Mouse (Mus musculus) forebrain, embryonic 13.5 days (tissue): Measurements from ENCODE around the gene Dock6. TPM values are rescaled to one million over a fixed set of nuclear protein-coding genes. Genes with fewer than 3 reads are reported as not detected.
A peak's percentile ranks its signal among the peaks of the same experiment; 100 is the strongest.

Source experiments
- ATAC-seq: fragments of 200-750 bp; cut with Nextera tagmentation; 2 replicates; pipeline ENCODE4 v1.8.0; 2017
- H3K27ac ChIP-seq: fragments of 300-500 bp; sonication (generic); 2 replicates; pipeline ENCODE4 v1.5.1; 2015; ENCODE audit warnings: inconsistent platforms, mild to moderate bottlenecking, moderate library complexity
- H3K27me3 ChIP-seq: fragments of 300-500 bp; sonication (generic); 2 replicates; pipeline ENCODE4 v1.6.1; 2015; ENCODE audit warnings: mild to moderate bottlenecking, inconsistent platforms
- H3K36me3 ChIP-seq: fragments of 300-500 bp; sonication (generic); 2 replicates; pipeline ENCODE4 v1.6.1; 2015; ENCODE audit warnings: mild to moderate bottlenecking, inconsistent platforms; ENCODE audit not compliant: poor library complexity, severe bottlenecking
- H3K4me1 ChIP-seq: fragments of 300-500 bp; sonication (generic); 2 replicates; pipeline ENCODE4 v1.6.1; 2015; ENCODE audit warnings: inconsistent platforms
- H3K4me2 ChIP-seq: fragments of 300-500 bp; sonication (generic); 2 replicates; pipeline ENCODE4 v1.6.1; 2015; ENCODE audit warnings: inconsistent platforms, mild to moderate bottlenecking, moderate library complexity
- H3K4me3 ChIP-seq: fragments of 300-500 bp; sonication (generic); 2 replicates; pipeline ENCODE4 v1.5.1; 2015; ENCODE audit warnings: mild to moderate bottlenecking, inconsistent platforms
- H3K9ac ChIP-seq: fragments of 300-500 bp; sonication (generic); 2 replicates; pipeline ENCODE4 v1.6.1; 2015; ENCODE audit warnings: mild to moderate bottlenecking, inconsistent platforms
- H3K9me3 ChIP-seq: fragments of 300-500 bp; sonication (generic); replicated peaks from 2 replicates; pipeline ENCODE4 v1.6.1; 2016; ENCODE audit warnings: inconsistent platforms
- WGBS: fragments of 180-500 bp; shearing (Covaris S2); methylation state at CpG from one replicate; pipeline ENCODE4 v1.1.7; 2015; 5-methylcytosine and 5-hydroxymethylcytosine counted together
- polyA plus RNA-seq: library from polyadenylated mRNA; unstranded; fragments of >200 nt; fragmentation: Nextera tagmentation; extraction: Ambion mirVana; gene quantifications from 2 replicates; pipeline ENCODE4 v1.2.1, GENCODE M21; 2015

Gene Dock6
- polyA plus RNA-seq, 1 experiment from 2014 or later = 13.9 TPM

- Histone ChIP-seq H3K4me3 (no peak overlapping the region), H3K27me3 (no peaks in the 10 kb centered on the region), H3K4me2 (no peak overlapping the region), H3K27ac (peak overlapping the region; percentile 74), H3K9ac (peak overlapping the region; percentile 16; the same call in 1 of the 2 replicates), H3K9me3 (no peaks in the 10 kb centered on the region), H3K36me3 (no peaks in the 10 kb centered on the region), H3K4me1 (peaks cover 10% of the 10 kb centered on the region)
- WGBS = 64% methylated on average over 13 of the region's 13 CpGs
- no peak for ATAC-seq
These were observed 83.7 kb downstream of the Dock6 start for GRCm38 (mm10) chr9:21768511-21769411.

- no peak for ATAC-seq
- no peak overlapping the region for H3K9ac ChIP-seq
- no peak overlapping the region for H3K4me2 ChIP-seq
- no peak overlapping the region for H3K4me3 ChIP-seq
- H3K27ac ChIP-seq = no peak overlapping the region
- no peaks in the 10 kb centered on the region for H3K9me3 ChIP-seq
- no peaks in the 10 kb centered on the region for H3K27me3 ChIP-seq
- H3K4me1 ChIP-seq = peaks cover 10% of the 10 kb centered on the region
- no peaks in the 10 kb centered on the region for H3K36me3 ChIP-seq
- WGBS = 85% methylated on average over 11 of the region's 11 CpGs
These were observed 84.5 kb downstream of the Dock6 start for GRCm38 (mm10) chr9:21767896-21768295.

GRCm38 (mm10) chr9:21764084-21764999 is 88.1 kb downstream of the Dock6 start:
- no peak overlapping the region for H3K27ac ChIP-seq
- no peaks in the 10 kb centered on the region for H3K27me3 ChIP-seq
- no peak overlapping the region for H3K4me2 ChIP-seq
- H3K9ac ChIP-seq = no peak overlapping the region
- H3K9me3 ChIP-seq = no peaks in the 10 kb centered on the region
- 93% methylated on average over 6 of the region's 6 CpGs for WGBS
- no peaks in the 10 kb centered on the region for H3K36me3 ChIP-seq
- H3K4me3 ChIP-seq = no peak overlapping the region
- no peak for ATAC-seq
- peaks cover 16% of the 10 kb centered on the region for H3K4me1 ChIP-seq

GRCm38 (mm10) chr9:21762135-21762534 is 90.3 kb downstream of the Dock6 start:
- Histone ChIP-seq H3K4me1 (peaks cover 16% of the 10 kb centered on the region), H3K4me2 (no peak overlapping the region), H3K4me3 (no peak overlapping the region), H3K27me3 (no peaks in the 10 kb centered on the region), H3K9me3 (no peaks in the 10 kb centered on the region), H3K27ac (no peak overlapping the region), H3K36me3 (peaks cover 8% of the 10 kb centered on the region), H3K9ac (no peak overlapping the region)
- ATAC-seq = no peak

GRCm38 (mm10) chr9:21760155-21761088 is 92.0 kb downstream of the Dock6 start, which contains the start of gene Spc24:
TSS of gene Spc24 (minus strand) at chr9:21760303.
- H3K9ac ChIP-seq = peak within 1 kb of the TSS; percentile 81
- H3K27me3 ChIP-seq = no peaks in the 10 kb centered on the region
- peak; percentile 97 for ATAC-seq
- WGBS = under 1% methylated on average over 49 of the region's 54 CpGs
- peak within 1 kb of the TSS; percentile 65 for H3K27ac ChIP-seq
- no peaks in the 10 kb centered on the region for H3K9me3 ChIP-seq
- H3K4me2 ChIP-seq = peak within 1 kb of the TSS; percentile 80
- H3K36me3 ChIP-seq = peaks cover 23% of the 10 kb centered on the region
- peaks cover 16% of the 10 kb centered on the region for H3K4me1 ChIP-seq
- peak within 1 kb of the TSS; percentile 81 for H3K4me3 ChIP-seq

- Histone ChIP-seq H3K27me3 (no peaks in the 10 kb centered on the region), H3K4me1 (peaks cover 16% of the 10 kb centered on the region), H3K4me2 (peak overlapping the region; percentile 80), H3K27ac (no peak overlapping the region; the same call in 1 of the 2 replicates), H3K9ac (peak overlapping the region; percentile 81), H3K36me3 (peaks cover 24% of the 10 kb centered on the region), H3K9me3 (no peaks in the 10 kb centered on the region), H3K4me3 (peak overlapping the region; percentile 81)
- under 1% methylated on average over 20 of the region's 20 CpGs for WGBS
- no peak for ATAC-seq
These were observed 92.7 kb downstream of the Dock6 start for GRCm38 (mm10) chr9:21759718-21760117.

GRCm38 (mm10) chr9:21758576-21759529 is 93.6 kb downstream of the Dock6 start:
- ATAC-seq = no peak
- Histone ChIP-seq H3K27ac (no peak overlapping the region), H3K4me1 (peaks cover 16% of the 10 kb centered on the region), H3K36me3 (peaks cover 29% of the 10 kb centered on the region), H3K9me3 (no peaks in the 10 kb centered on the region), H3K9ac (peak overlapping the region; percentile 81), H3K27me3 (no peaks in the 10 kb centered on the region), H3K4me2 (peak overlapping the region; percentile 80), H3K4me3 (peak overlapping the region; percentile 81)
- WGBS = 56% methylated on average over 14 of the region's 14 CpGs

GRCm38 (mm10) chr9:21754516-21755321 is 97.7 kb downstream of the Dock6 start:
- no peak for ATAC-seq
- H3K4me3 ChIP-seq = no peak overlapping the region
- no peak overlapping the region for H3K27ac ChIP-seq
- no peak overlapping the region for H3K4me2 ChIP-seq
- peaks cover 33% of the 10 kb centered on the region for H3K36me3 ChIP-seq
- H3K4me1 ChIP-seq = peaks cover 14% of the 10 kb centered on the region
- 82% methylated on average over 13 of the region's 13 CpGs for WGBS
- H3K9ac ChIP-seq = no peak overlapping the region
- no peaks in the 10 kb centered on the region for H3K9me3 ChIP-seq
- no peaks in the 10 kb centered on the region for H3K27me3 ChIP-seq

GRCm38 (mm10) chr9:21754003-21754402 is 98.4 kb downstream of the Dock6 start:
- H3K9me3 ChIP-seq = no peaks in the 10 kb centered on the region
- no peak for ATAC-seq
- no peak overlapping the region for H3K9ac ChIP-seq
- H3K4me3 ChIP-seq = no peak overlapping the region
- H3K27me3 ChIP-seq = no peaks in the 10 kb centered on the region
- no peak overlapping the region for H3K4me2 ChIP-seq
- H3K36me3 ChIP-seq = peaks cover 38% of the 10 kb centered on the region
- peaks cover 7% of the 10 kb centered on the region for H3K4me1 ChIP-seq
- no peak overlapping the region for H3K27ac ChIP-seq
- WGBS = 88% methylated on average over 2 of the region's 2 CpGs

- H3K9ac ChIP-seq = no peak overlapping the region; the same call in 1 of the 2 replicates
- H3K27me3 ChIP-seq = no peaks in the 10 kb centered on the region
- H3K9me3 ChIP-seq = no peaks in the 10 kb centered on the region
- H3K4me1 ChIP-seq = no peaks in the 10 kb centered on the region
- peaks cover 48% of the 10 kb centered on the region for H3K36me3 ChIP-seq
- H3K27ac ChIP-seq = no peak overlapping the region
- ATAC-seq = no peak
- WGBS = 66% methylated on average over 10 of the region's 10 CpGs
- H3K4me2 ChIP-seq = no peak overlapping the region
- H3K4me3 ChIP-seq = no peak overlapping the region
These were observed 100.1 kb downstream of the Dock6 start for GRCm38 (mm10) chr9:21752252-21752792.
